Mouse (Mus musculus) liver, embryonic 14.5 days (tissue): ENCODE data around the gene Vax1.

Source experiments
- CTCF ChIP-seq: IDR thresholded peaks from 2 replicates; pipeline ENCODE4 v1.5.1; 2016; ENCODE audit warnings: antibody characterized with exemption, low read depth, control low read depth
- EP300 ChIP-seq: IDR thresholded peaks from 2 replicates; pipeline ENCODE4 v1.6.1; 2016; ENCODE audit warnings: antibody characterized with exemption, low read depth

- TF ChIP-seq CTCF (no peak), EP300 (no peak)
Measured at GRCm38 (mm10) chr19:59191123-59191505, 21.3 kb upstream of the Vax1 start.
